Mouse (Mus musculus): ENCODE data around the gene Satl1. TPM values are rescaled to one million over a fixed set of nuclear protein-coding genes. Genes with fewer than 3 reads are reported as not detected.
"Not testable (repeated sequence)": the region's sequence is repeated elsewhere in the genome, so short reads cannot be mapped to it uniquely, and the experiment has no call there.

The Satl1 gene
- polyA plus RNA-seq (2012; rRNA removed): 22.1 and 23.6 TPM in 2 replicates

GRCm38 (mm10) chrX:112406679-112407078 is at the start of gene Satl1:
Gene Satl1 (minus strand): TSS chrX:112406779.
- Histone ChIP-seq H3K36me3 (ENCODE audit: control insufficient read depth, insufficient read depth, low read length) (no peaks in the 10 kb centered on the region), H3K27me3 (ENCODE audit: control insufficient read depth, insufficient read depth, low read length) (no peaks in the 10 kb centered on the region), H3K4me1 (ENCODE audit: control insufficient read depth, insufficient read depth, low read length) (no peaks in the 10 kb centered on the region), H3K4me3 (ENCODE audit: control insufficient read depth, low read depth, low read length) (peak within 1 kb of the TSS; percentile 66), H3K27ac (ENCODE audit: control insufficient read depth, insufficient read depth, low read depth, low read length) (peak within 1 kb of the TSS; percentile 83)
- TF ChIP-seq POLR2A (IDR thresholded peaks at IDR 0.05; ENCODE audit: control insufficient read depth, low read depth, low read length): no peak
- no peak for TF ChIP-seq CTCF (IDR thresholded peaks at IDR 0.05; ENCODE audit: control insufficient read depth, insufficient read depth, insufficient replicate concordance, low read depth, low read length)

GRCm38 (mm10) chrX:112438064-112438463 is 31.5 kb upstream of the Satl1 start:
- Histone ChIP-seq H3K4me3 (ENCODE audit: control insufficient read depth, low read depth, low read length) (no peak overlapping the region), H3K4me1 (ENCODE audit: control insufficient read depth, insufficient read depth, low read length) (no peaks in the 10 kb centered on the region), H3K27me3 (ENCODE audit: control insufficient read depth, insufficient read depth, low read length) (no peaks in the 10 kb centered on the region), H3K36me3 (ENCODE audit: control insufficient read depth, insufficient read depth, low read length) (no peaks in the 10 kb centered on the region), H3K27ac (ENCODE audit: control insufficient read depth, insufficient read depth, low read depth, low read length) (no peak overlapping the region)
- no peak for TF ChIP-seq CTCF (IDR thresholded peaks at IDR 0.05; ENCODE audit: control insufficient read depth, insufficient read depth, insufficient replicate concordance, low read depth, low read length)
- TF ChIP-seq POLR2A (IDR thresholded peaks at IDR 0.05; ENCODE audit: control insufficient read depth, low read depth, low read length): no peak

GRCm38 (mm10) chrX:112437580-112437979 is 31.0 kb upstream of the Satl1 start:
- TF ChIP-seq CTCF (IDR thresholded peaks at IDR 0.05; ENCODE audit: control insufficient read depth, insufficient read depth, insufficient replicate concordance, low read depth, low read length): no peak
- TF ChIP-seq POLR2A (IDR thresholded peaks at IDR 0.05; ENCODE audit: control insufficient read depth, low read depth, low read length): no peak
- Histone ChIP-seq H3K27ac (ENCODE audit: control insufficient read depth, insufficient read depth, low read depth, low read length) (no peak overlapping the region), H3K4me3 (ENCODE audit: control insufficient read depth, low read depth, low read length) (no peak overlapping the region), H3K36me3 (ENCODE audit: control insufficient read depth, insufficient read depth, low read length) (no peaks in the 10 kb centered on the region), H3K4me1 (ENCODE audit: control insufficient read depth, insufficient read depth, low read length) (no peaks in the 10 kb centered on the region), H3K27me3 (ENCODE audit: control insufficient read depth, insufficient read depth, low read length) (no peaks in the 10 kb centered on the region)

- H3K27ac ChIP-seq (ENCODE audit: control insufficient read depth, insufficient read depth, low read depth, low read length); H3K4me1 ChIP-seq (ENCODE audit: control insufficient read depth, insufficient read depth, low read length); H3K27me3 ChIP-seq (ENCODE audit: control insufficient read depth, insufficient read depth, low read length): not testable (repeated sequence)
These were observed 16.4 kb upstream of the Satl1 start for GRCm38 (mm10) chrX:112422998-112423397.

GRCm38 (mm10) chrX:112412309-112412708 is 5.7 kb upstream of the Satl1 start:
- no peaks in the 10 kb centered on the region for H3K27me3 ChIP-seq (ENCODE audit: control insufficient read depth, insufficient read depth, low read length)
- no peak overlapping the region for H3K27ac ChIP-seq (ENCODE audit: control insufficient read depth, insufficient read depth, low read depth, low read length)
- no peak for TF ChIP-seq CTCF (IDR thresholded peaks at IDR 0.05; ENCODE audit: control insufficient read depth, insufficient read depth, insufficient replicate concordance, low read depth, low read length)
- no peak for TF ChIP-seq POLR2A (IDR thresholded peaks at IDR 0.05; ENCODE audit: control insufficient read depth, low read depth, low read length)
- H3K4me3 ChIP-seq (ENCODE audit: control insufficient read depth, low read depth, low read length): no peak overlapping the region
- no peaks in the 10 kb centered on the region for H3K36me3 ChIP-seq (ENCODE audit: control insufficient read depth, insufficient read depth, low read length)
- no peaks in the 10 kb centered on the region for H3K4me1 ChIP-seq (ENCODE audit: control insufficient read depth, insufficient read depth, low read length)

More at GRCm38 (mm10) chrX:112422998-112423397, 16.4 kb upstream of the Satl1 start:
- not testable (repeated sequence) for H3K36me3 ChIP-seq (ENCODE audit: control insufficient read depth, insufficient read depth, low read length); H3K4me3 ChIP-seq (ENCODE audit: control insufficient read depth, low read depth, low read length)

GRCm38 (mm10) chrX:112370577-112371410 is 35.8 kb downstream of the Satl1 start:
- H3K27ac ChIP-seq (ENCODE audit: control insufficient read depth, insufficient read depth, low read depth, low read length); H3K36me3 ChIP-seq (ENCODE audit: control insufficient read depth, insufficient read depth, low read length); H3K27me3 ChIP-seq (ENCODE audit: control insufficient read depth, insufficient read depth, low read length); H3K4me3 ChIP-seq (ENCODE audit: control insufficient read depth, low read depth, low read length); H3K4me1 ChIP-seq (ENCODE audit: control insufficient read depth, insufficient read depth, low read length): not testable (repeated sequence)

GRCm38 (mm10) chrX:112368426-112368825 is 38.2 kb downstream of the Satl1 start:
- Histone ChIP-seq H3K36me3 (ENCODE audit: control insufficient read depth, insufficient read depth, low read length) (no peaks in the 10 kb centered on the region), H3K27ac (ENCODE audit: control insufficient read depth, insufficient read depth, low read depth, low read length) (no peak overlapping the region), H3K4me3 (ENCODE audit: control insufficient read depth, low read depth, low read length) (no peak overlapping the region), H3K4me1 (ENCODE audit: control insufficient read depth, insufficient read depth, low read length) (no peaks in the 10 kb centered on the region), H3K27me3 (ENCODE audit: control insufficient read depth, insufficient read depth, low read length) (no peaks in the 10 kb centered on the region)
- no peak for TF ChIP-seq CTCF (IDR thresholded peaks at IDR 0.05; ENCODE audit: control insufficient read depth, insufficient read depth, insufficient replicate concordance, low read depth, low read length)
- TF ChIP-seq POLR2A (IDR thresholded peaks at IDR 0.05; ENCODE audit: control insufficient read depth, low read depth, low read length): no peak

- Histone ChIP-seq H3K27me3 (ENCODE audit: control insufficient read depth, insufficient read depth, low read length) (no peaks in the 10 kb centered on the region), H3K4me3 (ENCODE audit: control insufficient read depth, low read depth, low read length) (no peak overlapping the region), H3K36me3 (ENCODE audit: control insufficient read depth, insufficient read depth, low read length) (no peaks in the 10 kb centered on the region), H3K4me1 (ENCODE audit: control insufficient read depth, insufficient read depth, low read length) (no peaks in the 10 kb centered on the region), H3K27ac (ENCODE audit: control insufficient read depth, insufficient read depth, low read depth, low read length) (no peak overlapping the region)
- TF ChIP-seq CTCF (IDR thresholded peaks at IDR 0.05; ENCODE audit: control insufficient read depth, insufficient read depth, insufficient replicate concordance, low read depth, low read length) (no peak), POLR2A (IDR thresholded peaks at IDR 0.05; ENCODE audit: control insufficient read depth, low read depth, low read length) (no peak)
These were observed 58.2 kb downstream of the Satl1 start for GRCm38 (mm10) chrX:112348395-112348791.

Measured in testis, adult 2 months (tissue).